In genomic region chr10:128459409-128460269, GRCm38 (mm10) we compare ENCODE assay signal across 7 mouse cellular contexts. TPM values are rescaled to one million over a fixed set of nuclear protein-coding genes. Genes with fewer than 3 reads are reported as not detected.
DNase-seq lines count a peak whose midpoint lies in the region; ATAC-seq and TF ChIP-seq lines count a peak whose summit lies in the region.

No protein-coding gene starts in this region.

- H3K9ac ChIP-seq in ES-E14 (ENCODE audit: insufficient read depth, low read depth, low read length, poor library complexity, severe bottlenecking): peak overlapping the region; percentile 96
- peak overlapping the region; percentile 98 for H3K9ac ChIP-seq in embryonic facial prominence, embryonic 13.5 days

- in situ Hi-C loops in ES-E14 (cut with MboI; ENCODE audit: low sequenced_read_pairs in 2 of 2, unreplicated experiment in 2 of 2): no loop called here

- no peaks in the 10 kb centered on the region for H3K9me3 ChIP-seq in ES-E14 (ENCODE audit: control insufficient read depth, insufficient read depth, low read depth, low read length)
- H3K9me3 ChIP-seq in embryonic facial prominence, embryonic 13.5 days: no peaks in the 10 kb centered on the region
- no peaks in the 10 kb centered on the region for H3K9me3 ChIP-seq in midbrain, embryonic 10.5 days (replicated peaks)

- no peak for TF ChIP-seq POLR2A in spleen, adult 2 months (IDR thresholded peaks at IDR 0.05; ENCODE audit: low read depth, low read length)

- no peak for DNase-seq in ES-E14 (ENCODE audit: low read depth, low spot score)
- DNase-seq in adrenal gland, postnatal 36 days: peak; percentile 26 to 57
- peak; percentile 47 to 61 for DNase-seq in heart, postnatal 10 days
- DNase-seq in left cerebral cortex, postnatal 36 days (ENCODE audit: low spot score in 2 of 2): peak; percentile 56 to 58
- DNase-seq in midbrain, embryonic 10.5 days (ENCODE audit: low spot score): peak; percentile 68
- DNase-seq in spleen, adult 2 months (ENCODE audit: low read depth in 1 of 2, low spot score in 2 of 2): peak in 1 of 2 experiments; percentile 33

- intact Hi-C loops in heart, postnatal 10 days (cut with DNase I): loop anchor here (1.0 to 2.0 kb wide), 4 partner anchors 33 to 87 kb away; no protein-coding TSS in a partner anchor
- intact Hi-C loops in left cerebral cortex, postnatal 36 days (cut with DNase I): loop anchor here (2.0 to 10.0 kb wide), 5 partner anchors 33 to 245 kb away; partner anchors contain the start of genes Cs, Myl6, Nabp2 and Rnf41

- H3K4me1 ChIP-seq in ES-E14 (ENCODE audit: control insufficient read depth in 2 of 2, insufficient read depth in 2 of 2, low read length in 2 of 2, poor library complexity in 1 of 2): peaks cover 2 to 7% of the 10 kb centered on the region in 2 experiments; a peak in 2 of 4 replicates
- peaks cover 13% of the 10 kb centered on the region for H3K4me1 ChIP-seq in embryonic facial prominence, embryonic 13.5 days
- H3K4me1 ChIP-seq in midbrain, embryonic 10.5 days: peaks cover 13% of the 10 kb centered on the region
- H3K4me1 ChIP-seq in spleen, adult 2 months (ENCODE audit: control insufficient read depth, insufficient read depth, insufficient read length): peaks cover 6% of the 10 kb centered on the region; the same call in 1 of the 2 replicates

- H3K27me3 ChIP-seq in embryonic facial prominence, embryonic 13.5 days: no peaks in the 10 kb centered on the region
- H3K27me3 ChIP-seq in midbrain, embryonic 10.5 days (ENCODE audit: low read depth, poor library complexity, severe bottlenecking): peaks cover 15% of the 10 kb centered on the region
- H3K27me3 ChIP-seq in spleen, adult 2 months (ENCODE audit: control insufficient read depth, insufficient read depth, low read length): no peaks in the 10 kb centered on the region

- H3K4me2 ChIP-seq in embryonic facial prominence, embryonic 13.5 days: peak overlapping the region; percentile 89

- TF ChIP-seq CTCF in spleen, adult 2 months (IDR thresholded peaks at IDR 0.05; ENCODE audit: extremely low read depth, insufficient read depth, insufficient read length, insufficient replicate concordance): no peak

- H3K27ac ChIP-seq in ES-E14 (ENCODE audit: insufficient read depth, low read depth, low read length, poor library complexity, severe bottlenecking): no peak overlapping the region
- peak overlapping the region; percentile 93 for H3K27ac ChIP-seq in embryonic facial prominence, embryonic 13.5 days
- peak overlapping the region; percentile 98 for H3K27ac ChIP-seq in midbrain, embryonic 10.5 days (replicated peaks)
- peak overlapping the region; percentile 96 for H3K27ac ChIP-seq in spleen, adult 2 months (ENCODE audit: insufficient read depth, low read length)

- peak overlapping the region; percentile 88 to 99 for H3K4me3 ChIP-seq in ES-E14 (ENCODE audit: insufficient read depth in 1 of 2, low read depth in 1 of 2, low read length in 2 of 2, poor library complexity in 1 of 2, severe bottlenecking in 1 of 2)
- H3K4me3 ChIP-seq in embryonic facial prominence, embryonic 13.5 days: peak overlapping the region; percentile 77
- H3K4me3 ChIP-seq in midbrain, embryonic 10.5 days: peak overlapping the region; percentile 94
- peak overlapping the region; percentile 99 for H3K4me3 ChIP-seq in spleen, adult 2 months (ENCODE audit: extremely low read depth, insufficient read depth, insufficient read length)

- ATAC-seq in embryonic facial prominence, embryonic 13.5 days (ENCODE audit: insufficient number of reproducible peaks, insufficient read depth, low FRiP score, low TSS enrichment, low read depth): peak; percentile 40; the same call in 1 of the 2 replicates

- H3K36me3 ChIP-seq in ES-E14 (ENCODE audit: control insufficient read depth, insufficient read depth, low read length, poor library complexity, severe bottlenecking): no peaks in the 10 kb centered on the region
- peaks cover 32% of the 10 kb centered on the region for H3K36me3 ChIP-seq in embryonic facial prominence, embryonic 13.5 days
- H3K36me3 ChIP-seq in midbrain, embryonic 10.5 days: peaks cover 38% of the 10 kb centered on the region
- peaks cover 8% of the 10 kb centered on the region for H3K36me3 ChIP-seq in spleen, adult 2 months (ENCODE audit: control insufficient read depth, insufficient read depth, low read length)

- WGBS in embryonic facial prominence, embryonic 13.5 days: 1% methylated on average over 31 of the region's 67 CpGs
- WGBS in midbrain, embryonic 10.5 days: 1% methylated on average over 39 of the region's 67 CpGs
- WGBS in spleen, adult 2 months: 1% methylated on average over 35 of the region's 67 CpGs

TF ChIP-seq in ES-E14, 5 proteins besides CTCF, POLR2A, EP300 and RAD21:
- no peak for TF ChIP-seq HCFC1 (IDR thresholded peaks at IDR 0.05; ENCODE audit: borderline replicate concordance, insufficient read depth, low read length)

RNA-seq across cellular contexts. Expression of gene Smarcc2, which starts 0.6 kb away (rescaled TPM):
- total RNA-seq in ES-E14 (2012; rRNA removed): 18.9 and 22.8 TPM in 2 replicates
- 100 to 1,000 TPM in 1 of 2 experiments, 10 to 100 TPM in 1; 97.5 to 104 TPM for total RNA-seq in adrenal gland, postnatal 36 days (2021)
- polyA plus RNA-seq in embryonic facial prominence, embryonic 13.5 days (2015; fragmentation: Nextera tagmentation; extraction: Ambion mirVana): 111 and 119 TPM in 2 replicates
- total RNA-seq in heart, postnatal 10 days (2021): 10 to 100 TPM; 83.6 to 95.9 TPM
- 100 to 1,000 TPM; 238 to 245 TPM for total RNA-seq in left cerebral cortex, postnatal 36 days (2021)
- polyA plus RNA-seq in midbrain, embryonic 10.5 days (2016; fragmentation: Nextera tagmentation; extraction: Ambion mirVana): 75.2 and 110 TPM in 2 replicates
- polyA plus RNA-seq in spleen, adult 2 months (2012; rRNA removed): 67.8 and 84.5 TPM in 2 replicates

RNA-seq across cellular contexts. Expression of gene Myl6, which starts 34.3 kb away (rescaled TPM):
- total RNA-seq in ES-E14 (2012; rRNA removed): 894 and 1,090 TPM in 2 replicates
- total RNA-seq in adrenal gland, postnatal 36 days (2021): 100 to 1,000 TPM; 812 to 946 TPM
- 961 and 1,001 TPM in 2 replicates for polyA plus RNA-seq in embryonic facial prominence, embryonic 13.5 days (2015; fragmentation: Nextera tagmentation; extraction: Ambion mirVana)
- total RNA-seq in heart, postnatal 10 days (2021): 100 to 1,000 TPM; 500 to 506 TPM
- 100 to 1,000 TPM; 547 to 629 TPM for total RNA-seq in left cerebral cortex, postnatal 36 days (2021)
- polyA plus RNA-seq in midbrain, embryonic 10.5 days (2016; fragmentation: Nextera tagmentation; extraction: Ambion mirVana): 833 and 890 TPM in 2 replicates
- 376 and 451 TPM in 2 replicates for polyA plus RNA-seq in spleen, adult 2 months (2012; rRNA removed)

RNA-seq across cellular contexts. Expression of gene Myl6b, which starts 38.8 kb away (rescaled TPM):
- total RNA-seq in ES-E14 (2012; rRNA removed): 2.0 and 3.7 TPM in 2 replicates
- total RNA-seq in adrenal gland, postnatal 36 days (2021): 1 to 10 TPM; 5.6 to 6.1 TPM
- 2.8 and 4.0 TPM in 2 replicates for polyA plus RNA-seq in embryonic facial prominence, embryonic 13.5 days (2015; fragmentation: Nextera tagmentation; extraction: Ambion mirVana)
- 1 to 10 TPM; 4.1 to 4.5 TPM for total RNA-seq in heart, postnatal 10 days (2021)
- total RNA-seq in left cerebral cortex, postnatal 36 days (2021): 10 to 100 TPM; 26.3 to 27.0 TPM
- polyA plus RNA-seq in midbrain, embryonic 10.5 days (2016; fragmentation: Nextera tagmentation; extraction: Ambion mirVana): 1.8 and 2.9 TPM in 2 replicates
- 0.67 and 1.1 TPM in 2 replicates for polyA plus RNA-seq in spleen, adult 2 months (2012; rRNA removed)

RNA-seq across cellular contexts. Expression of gene Rnf41, which starts 48.2 kb away (rescaled TPM):
- total RNA-seq in ES-E14 (2012; rRNA removed): 39.6 and 41.3 TPM in 2 replicates
- total RNA-seq in adrenal gland, postnatal 36 days (2021): 10 to 100 TPM; 44.4 to 45.9 TPM
- 45.4 and 46.7 TPM in 2 replicates for polyA plus RNA-seq in embryonic facial prominence, embryonic 13.5 days (2015; fragmentation: Nextera tagmentation; extraction: Ambion mirVana)
- 10 to 100 TPM; 24.0 to 24.8 TPM for total RNA-seq in heart, postnatal 10 days (2021)
- 10 to 100 TPM; 75.8 to 78.1 TPM for total RNA-seq in left cerebral cortex, postnatal 36 days (2021)
- polyA plus RNA-seq in midbrain, embryonic 10.5 days (2016; fragmentation: Nextera tagmentation; extraction: Ambion mirVana): 42.0 and 49.2 TPM in 2 replicates
- 24.1 and 29.4 TPM in 2 replicates for polyA plus RNA-seq in spleen, adult 2 months (2012; rRNA removed)

RNA-seq across cellular contexts. Expression of gene Nabp2, which starts 48.3 kb away (rescaled TPM):
- total RNA-seq in ES-E14 (2012; rRNA removed): 25.3 and 28.2 TPM in 2 replicates
- total RNA-seq in adrenal gland, postnatal 36 days (2021): 10 to 100 TPM; 71.4 to 73.6 TPM
- polyA plus RNA-seq in embryonic facial prominence, embryonic 13.5 days (2015; fragmentation: Nextera tagmentation; extraction: Ambion mirVana): 72.3 and 73.0 TPM in 2 replicates
- total RNA-seq in heart, postnatal 10 days (2021): 10 to 100 TPM; 42.5 to 44.7 TPM
- total RNA-seq in left cerebral cortex, postnatal 36 days (2021): 10 to 100 TPM; 88.8 to 91.6 TPM
- polyA plus RNA-seq in midbrain, embryonic 10.5 days (2016; fragmentation: Nextera tagmentation; extraction: Ambion mirVana): 149 and 151 TPM in 2 replicates
- 19.8 and 21.2 TPM in 2 replicates for polyA plus RNA-seq in spleen, adult 2 months (2012; rRNA removed)
